Mouse (Mus musculus): ENCODE measurements around the gene Gm37240. TPM values are rescaled to one million over a fixed set of nuclear protein-coding genes. Genes with fewer than 3 reads are reported as not detected.

The Gm37240 gene
- total RNA-seq, 2 experiments from 2014 or later: 35.3 to 39.6 TPM

DNA sequence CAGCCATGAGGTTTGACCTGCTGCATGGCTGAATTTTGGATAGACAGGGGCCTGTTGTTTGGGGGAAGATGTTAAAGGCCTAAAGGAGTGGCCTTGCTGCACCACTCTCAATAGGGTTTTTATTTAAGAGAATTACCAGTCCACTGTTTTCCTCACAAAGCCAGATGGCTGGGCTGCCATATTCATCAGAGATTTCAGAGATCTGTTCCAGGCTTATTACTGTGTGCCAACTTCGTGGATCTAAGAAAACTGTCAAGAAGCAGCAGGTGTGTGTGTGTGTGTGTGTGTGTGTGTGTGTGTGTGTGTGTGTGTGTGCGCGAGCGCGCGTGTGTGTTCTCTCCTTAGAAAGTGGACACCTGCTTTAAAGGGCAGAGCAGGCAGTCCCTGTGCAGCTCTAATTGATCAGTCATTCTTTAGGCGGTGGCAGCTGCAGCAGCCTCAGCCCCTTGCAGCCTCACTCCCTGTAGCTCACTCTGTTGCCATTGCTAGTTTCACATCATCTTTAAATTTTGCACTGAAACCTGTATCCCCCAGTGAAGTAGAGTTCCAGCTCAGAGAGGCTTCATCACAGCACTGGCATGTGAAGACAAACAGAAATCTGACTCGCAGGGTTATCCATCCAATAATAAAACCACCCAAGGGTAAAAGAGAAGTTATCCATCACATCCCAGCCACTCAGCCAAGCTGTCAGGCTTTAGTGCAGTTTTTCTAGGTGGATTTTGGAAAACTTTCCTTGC is 252.8 kb downstream of the Gm37240 start:
- DNase-seq: no peak

DNA sequence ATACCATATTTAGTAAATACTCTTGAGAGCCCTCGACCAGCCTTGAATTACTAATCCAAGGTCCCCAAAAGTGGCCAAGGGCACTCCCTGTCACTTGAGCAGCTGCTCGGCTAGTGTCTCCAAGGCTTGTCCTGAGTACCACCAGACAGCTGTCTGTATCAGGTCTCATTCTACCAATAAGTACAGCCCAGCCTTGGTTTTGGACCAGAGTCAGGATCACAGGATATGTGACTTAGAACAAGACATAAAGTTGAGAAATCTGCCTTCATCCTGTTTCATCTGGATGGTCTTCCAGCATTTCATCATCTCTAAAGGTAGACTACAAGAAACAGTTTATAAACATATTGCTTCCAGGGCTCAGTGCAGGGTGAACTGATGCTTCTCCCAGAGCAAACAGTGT is 253.6 kb downstream of the Gm37240 start:
- DNase-seq: no peak

DNA sequence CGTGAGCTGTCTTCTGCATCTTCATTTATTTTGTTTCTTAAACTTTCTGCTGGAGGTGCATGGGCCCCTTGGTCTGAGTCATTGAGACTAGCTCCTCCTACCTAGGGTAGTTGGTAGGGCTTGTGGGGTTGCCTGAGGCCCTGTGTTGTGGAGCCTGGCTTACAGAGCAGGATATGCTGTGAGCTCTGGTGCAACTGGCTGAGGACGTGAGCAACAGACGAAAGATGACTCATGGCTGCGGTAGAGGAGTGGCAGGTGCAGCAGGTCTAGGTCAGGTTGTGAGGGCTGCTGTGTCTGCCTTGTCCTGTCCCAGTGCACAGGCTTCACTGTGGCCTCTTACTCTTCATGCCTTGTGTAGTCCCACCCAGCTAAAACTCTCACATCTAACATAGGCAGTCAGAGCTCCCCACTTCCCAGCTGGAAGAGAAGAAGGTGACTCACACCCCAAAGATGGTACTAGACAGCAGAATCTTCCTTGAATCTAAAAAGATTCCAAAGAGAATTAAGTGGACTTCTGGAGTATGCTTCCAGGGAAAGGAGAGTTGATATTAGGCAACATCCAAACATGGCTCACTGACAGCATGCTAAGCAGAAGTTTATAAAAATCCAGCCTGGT is 257.3 kb downstream of the Gm37240 start:
- DNase-seq: no peak

DNA sequence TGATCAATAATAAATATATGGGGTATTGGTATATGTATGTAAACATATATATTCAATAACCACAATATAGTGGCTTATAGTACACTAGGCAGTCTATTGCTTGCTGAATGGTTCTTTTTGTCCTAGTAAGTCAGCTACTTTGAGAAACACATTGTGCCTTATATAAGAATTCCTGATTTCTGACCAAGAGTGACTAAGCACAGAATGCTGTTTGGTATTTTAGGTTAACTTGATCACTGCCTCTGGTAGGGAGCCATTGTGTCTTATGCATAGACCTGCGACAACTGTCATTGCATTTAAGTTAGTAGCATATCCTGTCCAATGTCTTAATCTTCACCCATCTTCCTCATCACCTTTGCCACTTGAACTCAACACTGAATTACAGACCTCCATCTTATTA is 267.6 kb downstream of the Gm37240 start:
- DNase-seq: no peak

DNA sequence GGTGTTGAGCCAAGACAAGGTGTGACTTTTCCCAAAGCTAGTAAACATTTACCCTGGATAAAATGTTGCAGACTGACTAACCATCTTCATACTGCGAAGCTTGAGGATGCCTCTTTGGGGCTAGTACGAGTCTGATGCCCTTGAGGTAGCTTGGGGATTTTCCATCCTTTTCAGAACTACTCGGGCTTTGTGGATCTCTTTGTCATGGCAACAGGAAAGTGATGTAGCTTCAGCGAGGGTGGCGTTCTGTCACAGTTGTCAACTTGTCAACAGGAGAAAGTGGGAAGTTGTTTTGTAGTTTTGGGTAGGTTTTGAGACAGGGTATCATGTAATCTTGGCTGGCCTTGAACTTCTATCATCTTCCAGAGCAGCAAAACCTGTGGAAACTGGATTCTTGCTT is 268.0 kb downstream of the Gm37240 start:
- no peak for DNase-seq

DNA sequence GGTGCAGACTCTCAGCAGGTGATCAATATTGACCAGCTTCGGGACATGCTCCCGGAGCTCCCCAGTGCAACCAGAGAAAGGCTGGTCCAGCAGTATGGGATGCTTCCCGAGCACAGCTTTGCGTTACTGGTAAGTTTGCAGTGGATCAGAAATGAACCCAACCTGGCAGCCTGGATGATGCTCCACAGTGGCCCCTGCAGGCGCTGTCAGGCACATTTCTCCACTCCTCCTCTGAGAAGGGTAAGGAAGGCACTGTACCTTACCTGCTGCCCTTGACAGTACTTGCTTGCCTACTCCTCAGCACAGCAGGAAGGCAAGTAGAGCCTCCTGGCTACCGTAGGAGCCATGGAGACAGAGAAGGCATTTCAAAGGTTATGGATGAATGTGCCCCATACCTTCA is 268.4 kb downstream of the Gm37240 start:
- DNase-seq: no peak

DNA sequence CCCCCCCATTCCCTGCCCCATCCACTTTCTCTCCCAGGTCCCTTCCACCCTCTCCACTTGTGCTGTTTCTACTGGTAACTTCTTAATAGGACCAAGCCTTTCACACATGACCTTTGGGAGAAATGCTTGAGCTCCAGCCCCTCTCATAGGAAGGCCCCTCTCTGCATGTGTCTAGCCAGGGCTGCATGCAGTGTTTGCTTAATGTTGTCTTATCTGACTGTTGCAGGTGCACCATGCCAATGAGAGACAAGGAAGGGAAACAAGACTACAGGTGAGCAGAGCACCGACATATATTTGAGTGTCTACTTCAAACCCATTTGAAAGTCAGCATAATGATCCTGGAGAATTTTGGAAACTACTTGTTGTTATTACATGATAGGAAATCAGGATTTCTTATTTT is 270.9 kb downstream of the Gm37240 start:
- DNase-seq: no peak

DNA sequence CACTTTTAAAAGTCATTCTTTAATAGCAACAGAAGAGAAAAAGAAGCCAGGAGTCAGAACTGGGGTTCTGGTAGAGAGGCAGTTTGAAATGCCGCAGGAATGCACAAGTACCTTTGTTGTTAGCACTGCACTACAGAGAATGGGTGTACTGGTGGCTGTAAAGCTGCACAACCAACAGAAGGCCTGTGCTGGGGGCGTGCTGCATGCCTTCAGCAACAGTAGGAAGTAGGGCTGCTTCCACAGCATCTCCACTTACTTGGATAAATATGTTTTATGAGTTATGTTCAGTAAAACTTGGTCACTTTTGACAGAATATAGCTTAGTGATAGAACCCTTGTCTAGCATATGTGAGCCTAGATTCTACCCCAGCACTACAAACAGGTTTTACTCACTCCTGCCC is 279.6 kb downstream of the Gm37240 start:
- no peak for DNase-seq

DNA sequence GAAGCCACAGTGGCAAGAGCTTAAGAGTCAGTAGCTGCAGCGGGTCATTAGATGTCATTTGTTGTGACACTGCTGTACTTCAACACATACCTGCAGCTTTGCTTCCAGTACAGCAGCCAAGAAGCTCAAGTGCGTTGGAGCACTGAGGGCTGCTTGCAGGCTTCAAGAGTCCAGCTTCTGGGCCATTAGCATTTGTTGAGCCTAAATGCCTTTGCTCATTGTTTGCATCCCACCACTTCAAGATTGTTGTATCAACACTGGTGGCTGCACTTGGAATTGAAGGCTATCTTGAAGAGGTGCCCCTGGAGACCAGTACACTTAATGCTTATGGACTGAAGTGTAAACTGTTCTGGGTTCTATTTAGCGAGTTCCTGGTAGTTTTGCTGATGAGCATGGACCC is 280.4 kb downstream of the Gm37240 start:
- no peak for DNase-seq

DNA sequence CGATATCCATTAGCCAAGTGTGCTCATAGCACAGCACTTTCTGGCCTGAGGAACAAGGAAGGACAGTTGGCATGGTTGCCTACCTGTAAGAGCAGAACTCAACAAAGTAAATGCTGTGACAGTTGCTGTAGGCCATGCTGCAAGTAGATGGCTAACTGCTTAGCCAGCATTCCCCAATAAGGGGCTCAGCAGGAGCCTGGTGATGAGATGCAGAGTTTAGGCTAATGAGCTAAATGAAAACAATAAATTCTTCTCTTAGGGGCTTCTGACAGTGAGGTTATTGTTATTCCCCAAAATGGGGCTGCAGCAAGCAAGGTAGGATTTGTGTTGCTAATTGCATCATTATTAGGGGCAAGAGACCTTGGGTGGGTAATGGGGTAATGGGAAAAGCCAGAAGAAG is 283.5 kb downstream of the Gm37240 start:
- no peak for DNase-seq

DNA sequence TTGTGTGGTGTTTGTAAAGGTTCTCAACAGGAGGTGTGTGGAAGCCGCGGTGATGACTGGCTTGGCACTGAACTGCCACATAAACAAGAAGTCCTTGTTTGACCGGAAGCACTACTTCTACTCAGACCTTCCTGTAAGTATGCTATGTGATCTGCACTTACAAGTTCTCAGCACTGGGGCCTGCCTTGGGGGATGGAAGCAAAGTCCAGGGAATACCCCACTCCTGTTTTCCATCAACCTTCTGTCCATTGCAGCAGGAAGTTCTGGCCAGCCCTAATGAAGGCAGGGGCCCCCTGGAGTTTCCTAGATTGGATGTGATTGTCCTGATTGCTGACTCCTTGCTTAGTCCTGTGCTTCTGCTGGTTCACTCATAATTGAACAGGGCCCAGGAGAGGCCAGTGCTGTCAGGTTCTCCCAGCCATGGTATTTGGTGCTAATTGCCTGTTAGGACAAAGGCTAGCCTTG is 285.4 kb downstream of the Gm37240 start:
- no peak for DNase-seq

DNA sequence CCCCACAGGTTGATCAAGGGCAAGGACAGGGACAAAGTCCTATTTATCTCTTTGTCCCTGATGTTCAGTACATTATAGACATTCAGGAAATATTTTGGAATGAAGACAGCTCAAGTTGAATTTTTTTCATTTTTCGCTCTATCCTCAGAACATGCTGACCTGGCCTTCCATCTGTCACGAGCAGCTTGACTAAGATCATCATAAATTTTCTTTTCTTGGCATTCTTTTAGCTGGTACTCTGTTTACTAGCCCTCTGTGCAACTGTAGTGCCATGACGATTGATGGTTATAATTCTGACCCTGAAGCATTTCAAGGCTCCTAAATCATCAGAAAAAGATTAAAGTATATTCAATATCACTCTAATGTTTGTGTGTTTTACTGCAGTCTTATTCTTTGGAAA is 287.8 kb downstream of the Gm37240 start:
- no peak for DNase-seq

DNA sequence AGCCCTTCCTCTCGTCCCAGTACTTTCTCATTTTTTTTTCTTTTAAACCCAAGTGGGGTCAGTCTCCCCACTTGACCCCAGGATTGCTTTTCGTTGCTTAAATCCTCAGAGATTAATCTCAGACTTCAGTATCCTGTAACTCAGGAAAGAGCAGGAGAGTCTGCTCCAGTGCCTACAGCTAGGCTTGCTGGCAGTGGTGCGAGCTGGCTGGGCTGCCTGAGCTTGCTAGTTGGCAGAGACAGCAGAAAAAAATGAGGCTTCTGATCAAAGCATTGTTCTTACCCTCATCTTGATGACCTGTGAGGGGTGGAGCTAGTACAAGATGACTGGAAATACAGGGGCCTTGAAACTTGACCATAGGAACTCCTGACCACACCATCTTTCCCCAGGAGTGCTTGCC is 292.9 kb downstream of the Gm37240 start:
- no peak for DNase-seq

DNA sequence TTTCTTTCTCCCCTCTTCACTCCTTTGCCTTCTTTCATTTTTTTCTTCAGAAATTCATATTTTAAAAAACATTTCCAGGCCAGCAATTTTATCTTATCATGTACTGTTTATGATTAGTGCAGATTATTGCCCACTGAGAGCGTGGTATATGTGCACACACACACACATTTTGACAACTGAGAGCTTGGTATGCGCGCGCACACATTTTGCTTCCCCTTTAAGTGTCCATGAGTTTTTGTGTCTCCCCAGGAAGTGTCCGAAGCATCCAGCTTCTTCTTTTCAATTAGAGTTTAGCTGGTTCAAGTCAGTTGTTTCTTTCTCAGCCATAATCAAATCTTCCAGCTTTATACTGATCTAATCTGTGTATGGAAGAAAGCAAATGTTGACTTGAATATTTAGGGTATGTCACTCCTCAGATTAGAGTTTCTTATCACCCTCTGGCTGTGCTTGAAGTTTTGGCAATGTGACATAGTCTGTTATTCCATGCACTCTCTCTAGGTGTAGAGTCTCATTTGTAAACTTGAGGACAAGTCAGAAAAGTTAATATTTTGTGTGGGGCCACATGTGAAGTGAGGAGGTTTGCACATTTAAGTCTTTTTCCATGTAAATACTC is 294.6 kb downstream of the Gm37240 start:
- no peak for DNase-seq

DNA sequence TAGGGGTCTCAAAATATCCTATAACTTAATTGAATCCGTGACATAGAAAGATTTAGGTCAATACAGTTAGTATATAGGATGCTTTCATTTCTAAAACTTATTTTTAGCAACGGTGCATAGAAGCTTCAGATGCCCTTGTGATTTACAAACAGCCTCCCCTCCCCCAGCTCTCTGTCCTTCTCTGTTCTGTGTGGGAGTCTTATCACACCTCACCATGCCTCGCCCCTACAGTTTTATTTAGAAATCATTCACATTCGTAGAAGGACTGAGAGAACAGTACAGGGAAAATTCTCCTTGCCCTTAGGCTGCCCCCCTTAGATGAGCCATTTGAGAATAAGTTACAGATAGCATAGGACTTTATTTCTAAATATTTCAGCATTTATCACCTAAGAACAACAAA is 295.3 kb downstream of the Gm37240 start:
- DNase-seq: no peak

DNA sequence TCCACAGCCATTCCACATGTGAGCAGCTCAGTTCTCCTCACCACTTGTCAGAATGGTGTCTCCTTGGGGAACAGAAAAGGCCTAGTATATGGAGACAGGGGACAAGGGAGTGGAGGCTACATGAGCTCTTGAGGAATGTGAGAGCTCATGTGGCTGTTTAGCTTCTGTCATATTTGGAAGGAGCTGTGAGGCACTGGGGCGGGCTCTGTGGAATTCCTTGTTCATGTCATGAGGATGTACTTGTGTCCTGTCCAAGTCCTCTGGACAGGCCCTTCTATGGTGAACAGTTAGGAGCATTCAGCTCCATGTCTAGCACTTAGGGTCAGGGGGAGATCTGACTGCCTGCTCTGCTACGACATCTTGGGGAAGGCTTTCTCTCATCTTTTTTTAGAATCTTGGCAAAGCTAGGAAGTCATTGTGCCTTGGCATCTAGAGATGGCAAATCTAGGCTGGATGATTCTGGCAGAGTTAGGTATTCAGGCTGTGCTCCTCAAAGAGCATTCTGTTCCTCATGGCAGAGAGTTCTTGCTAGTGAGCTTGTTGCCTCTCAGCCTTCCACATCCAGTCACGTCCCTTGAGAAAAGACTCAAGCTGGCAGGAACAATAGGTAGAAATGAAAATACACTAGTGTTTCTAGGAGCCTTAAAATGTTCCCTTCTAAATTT is 297.1 kb downstream of the Gm37240 start:
- DNase-seq: no peak

DNA sequence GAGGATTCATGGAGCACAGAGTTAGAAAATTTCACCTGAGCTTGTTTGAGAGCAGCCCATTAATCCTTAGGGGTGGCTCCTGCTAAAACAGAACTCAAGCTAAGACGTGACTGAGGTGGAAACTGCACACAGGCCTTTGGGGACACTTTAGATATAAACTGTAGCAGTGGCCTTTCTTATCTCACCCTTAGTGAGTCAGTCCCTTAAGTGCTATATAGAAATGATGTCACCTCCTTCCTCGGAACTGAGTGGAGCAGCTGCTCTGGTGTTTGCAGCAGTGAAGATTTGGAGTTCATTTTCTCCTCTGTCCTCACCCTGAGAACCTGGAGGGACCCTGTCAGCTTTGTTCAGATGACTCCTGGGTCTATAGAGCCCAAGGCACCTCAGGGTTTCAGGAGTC is 298.6 kb downstream of the Gm37240 start:
- no peak for DNase-seq

DNA sequence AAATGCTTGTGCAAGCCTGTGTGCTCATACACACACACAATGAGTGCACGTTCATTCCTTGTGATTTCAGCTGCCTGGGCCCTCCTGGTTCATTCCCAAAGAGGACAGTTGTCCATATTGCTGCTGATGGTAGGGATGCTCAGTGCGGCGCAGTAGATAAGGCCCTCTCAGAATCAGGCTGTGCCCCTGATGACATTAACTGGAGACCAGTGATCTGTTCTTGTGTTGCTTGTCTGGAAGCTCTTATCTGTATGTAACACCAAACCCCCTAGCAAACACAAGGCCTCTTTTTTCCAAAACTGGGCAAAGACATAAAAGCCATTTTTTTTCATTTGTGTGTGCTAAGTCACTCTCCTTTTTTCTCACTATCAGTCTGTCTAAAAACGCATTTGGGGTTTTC is 302.4 kb downstream of the Gm37240 start:
- DNase-seq: no peak

DNA sequence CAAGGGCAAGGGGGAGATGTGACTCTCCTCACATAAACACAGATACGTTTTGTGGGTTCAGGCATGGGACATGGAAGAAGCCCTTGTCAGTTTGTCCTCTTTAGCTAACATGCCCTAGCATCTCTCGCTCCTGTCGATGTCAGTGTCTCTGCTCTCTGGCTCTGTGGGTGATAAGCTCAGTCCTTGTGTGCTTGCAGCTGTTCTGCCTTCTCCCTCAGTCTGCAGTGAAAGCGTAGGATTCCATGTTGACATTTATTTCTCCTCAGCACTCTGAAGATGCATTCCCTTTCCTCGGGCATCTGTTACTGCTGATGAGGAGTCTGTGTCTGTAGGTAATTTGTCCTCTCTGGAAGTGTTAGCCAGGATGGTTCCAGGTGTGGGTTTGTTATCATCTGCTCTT is 304.1 kb downstream of the Gm37240 start:
- no peak for DNase-seq

DNA sequence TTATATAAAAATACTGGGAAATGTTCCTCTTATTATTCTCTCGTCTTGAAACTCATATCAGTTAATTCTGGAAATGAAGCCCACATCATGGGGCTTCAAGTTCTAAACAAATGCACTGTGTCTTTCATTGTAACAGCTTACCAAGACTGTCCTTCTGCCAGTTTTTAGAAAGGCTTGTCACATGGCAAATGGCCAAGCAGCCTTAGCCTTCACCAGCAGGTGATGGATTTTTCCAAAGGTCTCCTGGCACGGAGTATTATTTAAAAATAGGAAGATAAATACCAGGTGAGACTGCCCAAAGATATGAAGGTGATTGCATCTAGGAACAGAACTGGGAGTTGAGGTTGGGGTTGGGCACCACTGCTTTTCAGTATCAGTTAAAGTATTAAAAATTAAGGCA is 304.6 kb downstream of the Gm37240 start:
- no peak for DNase-seq

DNA sequence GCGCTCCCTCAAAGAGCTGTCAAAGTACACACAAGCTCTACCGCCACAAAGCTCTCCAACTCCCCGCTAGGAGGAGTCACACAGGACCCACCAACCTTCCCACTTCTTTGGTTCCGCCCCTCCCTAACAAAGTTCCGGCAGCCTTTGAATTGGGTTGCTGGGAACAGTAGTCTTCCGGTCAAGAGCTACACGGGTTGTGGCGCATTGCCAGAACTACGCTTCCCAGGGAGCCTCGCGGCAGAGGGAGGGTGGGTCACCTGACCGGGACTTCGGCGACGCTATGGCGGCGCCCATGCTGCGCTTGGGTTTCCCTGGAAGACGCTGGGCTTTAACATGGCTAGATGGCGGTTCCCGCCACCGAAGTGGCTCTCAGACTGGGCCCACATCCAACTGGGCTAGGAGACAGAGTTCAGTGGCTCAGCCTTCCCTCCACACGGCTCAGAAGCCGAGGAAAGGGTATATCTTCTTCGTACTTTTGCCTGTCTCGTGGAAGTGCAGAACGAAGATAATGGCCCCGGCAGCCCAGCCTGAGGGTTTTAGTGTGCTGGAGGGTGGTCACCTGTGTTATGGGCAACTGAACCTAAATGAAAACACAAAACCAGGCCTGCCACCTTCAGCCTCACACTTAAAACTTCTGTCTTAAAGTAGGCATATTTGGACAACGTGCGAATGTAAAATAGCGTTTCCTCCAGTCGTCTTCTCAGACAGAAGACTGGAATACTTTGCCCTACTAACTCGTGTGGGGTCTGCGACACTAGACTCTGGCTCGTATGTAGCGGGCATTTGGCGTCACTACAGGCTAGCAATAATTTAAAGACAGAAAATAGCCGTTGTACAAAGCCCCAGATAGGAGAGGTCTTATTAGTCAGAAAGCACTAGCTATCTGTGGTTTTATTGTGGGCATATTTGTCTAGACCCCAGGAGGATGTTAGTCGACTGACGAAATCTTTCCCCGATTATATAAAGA is 313.2 kb downstream of the Gm37240 start, which contains the start of gene Gatb:
Gatb (plus strand) TSS at position 256 of the 967 bp plus-strand sequence.
- peak; percentile 98 for DNase-seq

All from gastrocnemius, postnatal 25 days (tissue).